Mouse (Mus musculus): Measurements from ENCODE around the gene Plscr5. TPM values are rescaled to one million over a fixed set of nuclear protein-coding genes. Genes with fewer than 3 reads are reported as not detected.
"Not testable (repeated sequence)": the region's sequence is repeated elsewhere in the genome, so short reads cannot be mapped to it uniquely, and the experiment has no call there.

The Plscr5 gene
- not detected in 2 replicates for polyA plus RNA-seq (2012; rRNA removed)

GRCm38 (mm10) chr9:92192636-92193035, at the start of gene Plscr5:
Gene Plscr5 (plus strand): TSS chr9:92192936.
- DNase-seq (ENCODE audit: low read depth, low spot score) = not testable (repeated sequence)
- WGBS = 52% methylated on average over 9 of the region's 9 CpGs

- WGBS = 16% methylated on average over 7 of the region's 7 CpGs
- DNase-seq (ENCODE audit: low read depth, low spot score) = peak; percentile 7
Measured at GRCm38 (mm10) chr9:92147555-92148248, 45.0 kb upstream of the Plscr5 start.

GRCm38 (mm10) chr9:92162213-92162612, 30.5 kb upstream of the Plscr5 start:
- DNase-seq (ENCODE audit: low read depth, low spot score) = no peak
- 80% methylated on average over 4 of the region's 4 CpGs for WGBS

- 90% methylated on average over 3 of the region's 3 CpGs for WGBS
- no peak for DNase-seq (ENCODE audit: low read depth, low spot score)
Measured at GRCm38 (mm10) chr9:92173318-92173985, 19.3 kb upstream of the Plscr5 start.

- WGBS = 47% methylated on average over 15 of the region's 15 CpGs
- DNase-seq (ENCODE audit: low read depth, low spot score) = no peak
Measured at GRCm38 (mm10) chr9:92174176-92175075, 18.3 kb upstream of the Plscr5 start.

- no peak for DNase-seq (ENCODE audit: low read depth, low spot score)
- 81% methylated on average over 2 of the region's 2 CpGs for WGBS
Measured at GRCm38 (mm10) chr9:92178861-92179469, 13.8 kb upstream of the Plscr5 start.

- 74% methylated on average over 2 of the region's 2 CpGs for WGBS
- no peak for DNase-seq (ENCODE audit: low read depth, low spot score)
Measured at GRCm38 (mm10) chr9:92191295-92191694, 1.4 kb upstream of the Plscr5 start.

- DNase-seq (ENCODE audit: low read depth, low spot score) = no peak
Measured at GRCm38 (mm10) chr9:92198408-92198807, 5.7 kb downstream of the Plscr5 start.

GRCm38 (mm10) chr9:92199564-92199963, 6.8 kb downstream of the Plscr5 start:
- DNase-seq (ENCODE audit: low read depth, low spot score) = no peak
- 87% methylated on average over 5 of the region's 5 CpGs for WGBS

More at GRCm38 (mm10) chr9:92198408-92198807, 5.7 kb downstream of the Plscr5 start:
- WGBS = 47% methylated on average over 3 of the region's 3 CpGs

GRCm38 (mm10) chr9:92204397-92204796, 11.7 kb downstream of the Plscr5 start:
- 49% methylated on average over 2 of the region's 2 CpGs for WGBS
- no peak for DNase-seq (ENCODE audit: low read depth, low spot score)

GRCm38 (mm10) chr9:92207307-92207706, 14.6 kb downstream of the Plscr5 start:
- WGBS = 10% methylated on average over 4 of the region's 4 CpGs
- no peak for DNase-seq (ENCODE audit: low read depth, low spot score)

- 76% methylated on average over 8 of the region's 8 CpGs for WGBS
- no peak for DNase-seq (ENCODE audit: low read depth, low spot score)
Measured at GRCm38 (mm10) chr9:92207757-92208156, 15.0 kb downstream of the Plscr5 start.

- WGBS = 85% methylated on average over 3 of the region's 3 CpGs
- no peak for DNase-seq (ENCODE audit: low read depth, low spot score)
Measured at GRCm38 (mm10) chr9:92209850-92210249, 17.1 kb downstream of the Plscr5 start.

- 67% methylated on average over 7 of the region's 7 CpGs for WGBS
- DNase-seq (ENCODE audit: low read depth, low spot score) = no peak
Measured at GRCm38 (mm10) chr9:92210386-92210967, 17.7 kb downstream of the Plscr5 start.

- WGBS = 7% methylated on average over 3 of the region's 3 CpGs
Measured at GRCm38 (mm10) chr9:92211048-92211447, 18.3 kb downstream of the Plscr5 start.

GRCm38 (mm10) chr9:92217484-92217883, 24.7 kb downstream of the Plscr5 start:
- DNase-seq (ENCODE audit: low read depth, low spot score) = no peak
- WGBS = 34% methylated on average over 4 of the region's 4 CpGs

More at GRCm38 (mm10) chr9:92211048-92211447, 18.3 kb downstream of the Plscr5 start:
- no peak for DNase-seq (ENCODE audit: low read depth, low spot score)

- 90% methylated on average over 2 of the region's 2 CpGs for WGBS
- no peak for DNase-seq (ENCODE audit: low read depth, low spot score)
Measured at GRCm38 (mm10) chr9:92217896-92218295, 25.2 kb downstream of the Plscr5 start.

- DNase-seq (ENCODE audit: low read depth, low spot score) = no peak
- 67% methylated on average over 3 of the region's 3 CpGs for WGBS
Measured at GRCm38 (mm10) chr9:92220151-92220550, 27.4 kb downstream of the Plscr5 start.

- DNase-seq (ENCODE audit: low read depth, low spot score) = no peak
Measured at GRCm38 (mm10) chr9:92221480-92221879, 28.7 kb downstream of the Plscr5 start.
